Mouse (Mus musculus): ENCODE measurements around the gene Selenos.

Gene Selenos

GRCm38 (mm10) chr7:66118796-66119195 lies 39.3 kb downstream of the Selenos start:
- no peak for DNase-seq (ENCODE audit: low spot score in 2 of 2)

GRCm38 (mm10) chr7:66120139-66120538 lies 40.7 kb downstream of the Selenos start:
- DNase-seq (ENCODE audit: low spot score in 2 of 2) = no peak

GRCm38 (mm10) chr7:66120702-66121396 lies 41.4 kb downstream of the Selenos start:
- peak in 1 of 2 experiments; percentile 58 for DNase-seq (ENCODE audit: low spot score in 2 of 2)

- peak in 1 of 2 experiments; percentile 51 for DNase-seq (ENCODE audit: low spot score in 2 of 2)
Observed at GRCm38 (mm10) chr7:66124551-66124968, 45.1 kb downstream of the Selenos start.

- DNase-seq (ENCODE audit: low spot score in 2 of 2) = no peak
Observed at GRCm38 (mm10) chr7:66125368-66125767, 45.9 kb downstream of the Selenos start.

- DNase-seq (ENCODE audit: low spot score in 2 of 2) = peak in 1 of 2 experiments; percentile 44
Observed at GRCm38 (mm10) chr7:66127951-66128645, 48.6 kb downstream of the Selenos start.

GRCm38 (mm10) chr7:66128857-66129256 lies 49.4 kb downstream of the Selenos start:
- no peak for DNase-seq (ENCODE audit: low spot score in 2 of 2)

GRCm38 (mm10) chr7:66130296-66130695 lies 50.8 kb downstream of the Selenos start:
- DNase-seq (ENCODE audit: low spot score in 2 of 2) = no peak

- DNase-seq (ENCODE audit: low spot score in 2 of 2) = no peak
Observed at GRCm38 (mm10) chr7:66131776-66132421, 52.5 kb downstream of the Selenos start.

- no peak for DNase-seq (ENCODE audit: low spot score in 2 of 2)
Observed at GRCm38 (mm10) chr7:66134154-66134553, 54.7 kb downstream of the Selenos start.

GRCm38 (mm10) chr7:66135644-66136043 lies 56.2 kb downstream of the Selenos start:
- DNase-seq (ENCODE audit: low spot score in 2 of 2) = peak in 1 of 2 experiments; percentile 13

GRCm38 (mm10) chr7:66136187-66136586 lies 56.7 kb downstream of the Selenos start:
- no peak for DNase-seq (ENCODE audit: low spot score in 2 of 2)

- no peak for DNase-seq (ENCODE audit: low spot score in 2 of 2)
Observed at GRCm38 (mm10) chr7:66137309-66137708, 57.9 kb downstream of the Selenos start.

- no peak for DNase-seq (ENCODE audit: low spot score in 2 of 2)
Observed at GRCm38 (mm10) chr7:66138301-66138700, 58.9 kb downstream of the Selenos start.

GRCm38 (mm10) chr7:66138878-66139277 lies 59.4 kb downstream of the Selenos start:
- DNase-seq (ENCODE audit: low spot score in 2 of 2) = no peak
